Mouse (Mus musculus): ENCODE results near the gene Oaz1. TPM values are rescaled to one million over a fixed set of nuclear protein-coding genes. Genes with fewer than 3 reads are reported as not detected.
"Not testable (repeated sequence)": the region's sequence is repeated elsewhere in the genome, so short reads cannot be mapped to it uniquely, and the experiment has no call there.

The Oaz1 gene
- total RNA-seq, 2 experiments from 2014 or later: 579 to 691 TPM

- peak; percentile 41 for TF ChIP-seq CTCF (IDR thresholded peaks at IDR 0.05)
- intact Hi-C loops (cut with DNase I); DNase-seq; H3K4me3 ChIP-seq; H3K27ac ChIP-seq: not testable (repeated sequence)
Observed at GRCm38 (mm10) chr10:80817955-80818354, 8.5 kb upstream of the Oaz1 start.

- Histone ChIP-seq H3K4me3 (no peak overlapping the region), H3K27ac (no peak overlapping the region)
- intact Hi-C loops (cut with DNase I): no loop called here
- TF ChIP-seq CTCF (IDR thresholded peaks at IDR 0.05): no peak
- DNase-seq: no peak
Observed at GRCm38 (mm10) chr10:80818599-80819281, 7.7 kb upstream of the Oaz1 start.

GRCm38 (mm10) chr10:80819406-80819805 lies 7.0 kb upstream of the Oaz1 start:
- no peak for TF ChIP-seq CTCF (IDR thresholded peaks at IDR 0.05)
- Histone ChIP-seq H3K4me3 (no peak overlapping the region), H3K27ac (no peak overlapping the region)
- intact Hi-C loops (cut with DNase I): no loop called here
- no peak for DNase-seq

GRCm38 (mm10) chr10:80821991-80822390 lies 4.5 kb upstream of the Oaz1 start:
- Histone ChIP-seq H3K27ac (no peak overlapping the region), H3K4me3 (no peak overlapping the region)
- intact Hi-C loops (cut with DNase I): loop anchor here (2.0 to 10.0 kb wide), 2 partner anchors 55 to 173 kb away; no protein-coding TSS in a partner anchor
- TF ChIP-seq CTCF (IDR thresholded peaks at IDR 0.05): peak; percentile 89
- peak; percentile 29 for DNase-seq

GRCm38 (mm10) chr10:80822528-80822927 lies 3.9 kb upstream of the Oaz1 start:
- no peak for TF ChIP-seq CTCF (IDR thresholded peaks at IDR 0.05)
- intact Hi-C loops (cut with DNase I): loop anchor here (2.0 to 10.0 kb wide), 2 partner anchors 54 to 172 kb away; no protein-coding TSS in a partner anchor
- Histone ChIP-seq H3K4me3 (no peak overlapping the region), H3K27ac (no peak overlapping the region)
- peak; percentile 14 for DNase-seq

- no peak for DNase-seq
Observed at GRCm38 (mm10) chr10:80823316-80823715, 3.1 kb upstream of the Oaz1 start.

GRCm38 (mm10) chr10:80823847-80824643 lies 2.4 kb upstream of the Oaz1 start:
- no peak for DNase-seq
- intact Hi-C loops (cut with DNase I): loop anchor here (2.0 to 10.0 kb wide), 2 partner anchors 53 to 171 kb away; no protein-coding TSS in a partner anchor
- Histone ChIP-seq H3K27ac (peak overlapping the region; percentile 65), H3K4me3 (no peak overlapping the region; the same call in 1 of the 2 replicates)
- no peak for TF ChIP-seq CTCF (IDR thresholded peaks at IDR 0.05)

More at GRCm38 (mm10) chr10:80823316-80823715, 3.1 kb upstream of the Oaz1 start:
- H3K4me3 ChIP-seq: no peak overlapping the region
- 0 out of 2 replicates have a peak overlapping the region, but pooled peaks have one; percentile 65 for H3K27ac ChIP-seq
- no peak; the same call in 1 of the 2 replicates for TF ChIP-seq CTCF (IDR thresholded peaks at IDR 0.05)
- intact Hi-C loops (cut with DNase I): loop anchor here (2.0 to 10.0 kb wide), 2 partner anchors 53 to 171 kb away; no protein-coding TSS in a partner anchor

GRCm38 (mm10) chr10:80824827-80825226 lies 1.6 kb upstream of the Oaz1 start:
- no peak overlapping the region for H3K4me3 ChIP-seq
- intact Hi-C loops (cut with DNase I): loop anchor here (10.0 kb wide), 1 partner anchor 170 kb away; no protein-coding TSS in a partner anchor
- TF ChIP-seq CTCF (IDR thresholded peaks at IDR 0.05): no peak
- H3K27ac ChIP-seq: peak overlapping the region; percentile 65
- no peak for DNase-seq

GRCm38 (mm10) chr10:80827063-80827869 lies 810 bp downstream of the Oaz1 start:
- intact Hi-C loops (cut with DNase I): loop anchor here (10.0 kb wide), 1 partner anchor 168 kb away; no protein-coding TSS in a partner anchor
- peak overlapping the region; percentile 94 for H3K4me3 ChIP-seq
- H3K27ac ChIP-seq: peak overlapping the region; percentile 98
- no peak for DNase-seq
- TF ChIP-seq CTCF (IDR thresholded peaks at IDR 0.05): no peak

GRCm38 (mm10) chr10:80827870-80828420 lies 1.5 kb downstream of the Oaz1 start:
- H3K27ac ChIP-seq: peak overlapping the region; percentile 98
- H3K4me3 ChIP-seq: peak overlapping the region; percentile 94
- TF ChIP-seq CTCF (IDR thresholded peaks at IDR 0.05): no peak
- DNase-seq: peak; percentile 21
- intact Hi-C loops (cut with DNase I): loop anchor here (10.0 kb wide), 1 partner anchor 167 kb away; no protein-coding TSS in a partner anchor

- not testable (repeated sequence) for H3K27ac ChIP-seq, DNase-seq
- H3K4me3 ChIP-seq: peak overlapping the region; percentile 94
- intact Hi-C loops (cut with DNase I): loop anchor here (10.0 kb wide), 1 partner anchor 166 kb away; no protein-coding TSS in a partner anchor
Observed at GRCm38 (mm10) chr10:80828587-80828986, 2.1 kb downstream of the Oaz1 start.

Data from gastrocnemius, adult 2 months (tissue).